In the genomic region with DNA sequence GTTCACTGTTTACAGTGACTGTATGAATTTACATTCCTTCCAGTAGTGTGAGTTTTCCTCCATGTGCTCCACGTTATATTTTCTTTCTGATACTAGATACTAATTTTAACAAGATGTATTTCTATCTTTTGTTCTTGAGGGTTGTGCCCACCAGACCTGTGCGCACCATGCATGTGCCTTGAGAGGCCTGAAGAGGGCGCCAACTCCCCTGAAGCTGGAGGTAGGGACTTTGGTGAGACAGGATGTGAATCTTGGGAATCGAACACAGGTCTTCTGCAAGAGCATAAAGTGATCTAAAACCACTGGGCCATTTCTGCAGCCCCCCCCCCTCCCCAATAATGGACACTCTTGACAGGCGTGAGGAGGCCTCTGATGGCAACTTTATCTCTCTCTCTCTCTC, we compare ENCODE assay signal across 9 mouse cellular contexts. TPM values are rescaled to one million over a fixed set of nuclear protein-coding genes. Genes with fewer than 3 reads are reported as not detected.
DNase-seq lines count a peak whose midpoint lies in the region; TF ChIP-seq lines count a peak whose summit lies in the region.
"Had no signal": no experiment of that assay in that cellular context is flagged by ENCODE, and none has a peak within 500 bp of the region (broad histone marks: within the 10 kb centered on the region; RNA-seq: fewer than 3 reads in every experiment).

No protein-coding gene starts in this region.

- H3K27me3 ChIP-seq in splenic B cell, adult 2 months (ENCODE audit: control insufficient read depth, insufficient read depth, low read length, poor library complexity, severe bottlenecking): no peaks in the 10 kb centered on the region
- H3K27me3 ChIP-seq: heart, embryonic 13.5 days had no signal

- no peaks in the 10 kb centered on the region for H3K36me3 ChIP-seq in splenic B cell, adult 2 months (ENCODE audit: control insufficient read depth, insufficient read depth, low read length, poor library complexity, severe bottlenecking)
- H3K36me3 ChIP-seq: heart, embryonic 13.5 days had no signal

- no peak overlapping the region for H3K27ac ChIP-seq in layer of hippocampus, adult 2 months
- H3K27ac ChIP-seq: heart, embryonic 13.5 days had no signal

- DNase-seq in adrenal gland, adult 18-20 months (ENCODE audit: low spot score in 2 of 2): peak; percentile 18 to 33
- no peak for DNase-seq in adrenal gland, adult 8-10 months
- no peak for DNase-seq in layer of hippocampus, adult 2 months (ENCODE audit: low spot score in 2 of 2)
- no peak for DNase-seq in layer of hippocampus, postnatal 36 days
- DNase-seq in ZHBTc4 (ENCODE audit: low read depth, low spot score): peak; percentile 86
- DNase-seq in kidney, postnatal 25 days: peak; percentile 26 to 45
- peak; percentile 68 for DNase-seq in splenic B cell, adult 2 months (ENCODE audit: low read depth, low spot score)
- no peak for DNase-seq in layer of hippocampus, postnatal 14 days (ENCODE audit: low spot score in 2 of 2)

- no peak overlapping the region for H3K4me3 ChIP-seq in layer of hippocampus, adult 2 months
- H3K4me3 ChIP-seq: heart, embryonic 13.5 days had no signal

- peak; percentile 78 for TF ChIP-seq CTCF in layer of hippocampus, adult 2 months (conservative IDR thresholded peaks at IDR 0.05)

RNA-seq across cellular contexts. Expression of gene Zfp607b, which starts 1.9 kb away (rescaled TPM):
- 1 to 10 TPM; 1.2 to 2.0 TPM for total RNA-seq in adrenal gland, adult 18-20 months (2021)
- total RNA-seq in adrenal gland, adult 8-10 months (2022): 1 to 10 TPM; 2.0 to 4.9 (median 2.9) TPM
- total RNA-seq in layer of hippocampus, adult 2 months (2021): 10 to 100 TPM in 1 of 2 experiments, 1 to 10 TPM in 1; 10.0 TPM
- 10 to 100 TPM; 10.0 to 10.3 TPM for total RNA-seq in layer of hippocampus, postnatal 36 days (2021)
- total RNA-seq in layer of hippocampus, postnatal 14 days (2021): 10 to 100 TPM in 1 of 2 experiments, 1 to 10 TPM in 1; 7.3 to 10.3 TPM

RNA-seq across cellular contexts. Expression of gene Map3k10, which starts 16.7 kb away (rescaled TPM):
- 10 to 100 TPM; 30.3 to 33.4 TPM for total RNA-seq in adrenal gland, adult 18-20 months (2021)
- 10 to 100 TPM; 28.7 to 36.3 (median 34.4) TPM for total RNA-seq in adrenal gland, adult 8-10 months (2022)
- 100 to 1,000 TPM; 180 TPM for total RNA-seq in layer of hippocampus, adult 2 months (2021)
- total RNA-seq in layer of hippocampus, postnatal 36 days (2021): 100 to 1,000 TPM; 177 to 185 TPM
- total RNA-seq in layer of hippocampus, postnatal 14 days (2021): 100 to 1,000 TPM; 197 TPM

RNA-seq across cellular contexts. Expression of gene Ttc9b, which starts 37.4 kb away (rescaled TPM):
- not detected for total RNA-seq in adrenal gland, adult 18-20 months (2021)
- not detected for total RNA-seq in adrenal gland, adult 8-10 months (2022)
- total RNA-seq in layer of hippocampus, adult 2 months (2021): 10 to 100 TPM; 42.6 to 47.5 TPM
- 10 to 100 TPM; 45.8 to 48.2 TPM for total RNA-seq in layer of hippocampus, postnatal 36 days (2021)
- total RNA-seq in layer of hippocampus, postnatal 14 days (2021): 10 to 100 TPM; 81.8 to 84.7 TPM

RNA-seq across cellular contexts. Expression of gene Zfp60, which starts 40.1 kb away (rescaled TPM):
- total RNA-seq in adrenal gland, adult 18-20 months (2021): 10 to 100 TPM; 13.3 to 16.2 TPM
- 10 to 100 TPM; 15.6 to 25.6 (median 19.2) TPM for total RNA-seq in adrenal gland, adult 8-10 months (2022)
- 10 to 100 TPM; 37.5 to 38.6 TPM for total RNA-seq in layer of hippocampus, adult 2 months (2021)
- 10 to 100 TPM; 33.5 to 38.7 TPM for total RNA-seq in layer of hippocampus, postnatal 36 days (2021)
- total RNA-seq in layer of hippocampus, postnatal 14 days (2021): 10 to 100 TPM; 32.5 to 37.0 TPM

Comparison
In these comparisons a context has a peak if more than half of its experiments do, and no peak if none do; other contexts are left out.
1. DNase-seq: peak in adrenal gland, adult 18-20 months (2 of 2), ZHBTc4 (single experiment), kidney, postnatal 25 days (2 of 2) and splenic B cell, adult 2 months (single experiment); none in adrenal gland, adult 8-10 months (single experiment), layer of hippocampus, adult 2 months (0 of 2), layer of hippocampus, postnatal 36 days (0 of 2) and layer of hippocampus, postnatal 14 days (0 of 2).
2. RNA of gene Map3k10, which starts 16.7 kb away (total RNA-seq): 197 TPM in layer of hippocampus, postnatal 14 days, 177 to 185 TPM in layer of hippocampus, postnatal 36 days and 180 TPM in layer of hippocampus, adult 2 months; 28.7 to 36.3 TPM in adrenal gland, adult 8-10 months and 30.3 to 33.4 TPM in adrenal gland, adult 18-20 months; every median in the first group is over 4 times any median in the second.
3. RNA of gene Ttc9b, which starts 37.4 kb away (total RNA-seq): 81.8 to 84.7 TPM in layer of hippocampus, postnatal 14 days, 45.8 to 48.2 TPM in layer of hippocampus, postnatal 36 days and 42.6 to 47.5 TPM in layer of hippocampus, adult 2 months; not detected in adrenal gland, adult 8-10 months and not detected in adrenal gland, adult 18-20 months; every median in the first group is over 10 times any median in the second.